Mouse (Mus musculus) stomach, postnatal 0 days (tissue): ENCODE measurements around the gene Fam172a.

Source experiments
- CTCF ChIP-seq: IDR thresholded peaks from 2 replicates; pipeline ENCODE4 v1.5.1; 2016; ENCODE audit warnings: antibody characterized with exemption, low read depth, mild to moderate bottlenecking, moderate library complexity
- EP300 ChIP-seq: optimal IDR thresholded peaks from 2 replicates; pipeline ENCODE3; 2016; ENCODE audit warnings: antibody characterized with exemption

DNA sequence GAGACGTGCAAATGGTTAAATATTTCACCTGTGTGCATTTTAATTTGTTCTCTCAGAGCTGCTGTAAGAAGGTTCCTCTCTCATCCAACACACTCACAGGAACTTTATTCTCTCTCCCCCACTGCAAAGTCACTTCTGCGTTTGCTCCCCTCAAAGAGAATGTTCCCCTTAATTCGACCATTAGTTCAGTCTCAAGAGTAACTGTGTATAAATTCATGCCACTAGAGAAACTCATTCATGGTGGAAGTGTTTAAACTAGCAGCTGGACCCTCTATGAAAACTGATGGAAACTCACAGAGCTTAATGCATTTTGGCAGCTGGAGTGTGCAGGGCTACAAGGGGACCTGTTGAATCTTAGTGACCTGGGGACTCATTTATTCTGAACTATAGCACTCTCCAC lies 471.0 kb downstream of the Fam172a start:
- TF ChIP-seq CTCF (no peak), EP300 (no peak)
